Mouse (Mus musculus): Measurements from ENCODE around the gene Manf.

- TF ChIP-seq CTCF (IDR thresholded peaks at IDR 0.05; ENCODE audit: extremely low read depth, insufficient read depth, low read length) (no peak), POLR2A (IDR thresholded peaks at IDR 0.05; ENCODE audit: extremely low read depth, insufficient read depth, low read length) (no peak)
Measured at GRCm38 (mm10) chr9:106908715-106909114, 16.9 kb upstream of the Manf start.

All from cortical plate, adult 2 months (tissue).